Mouse (Mus musculus) liver, embryonic 14.5 days (tissue): ENCODE results near the gene Casp3.

Experiments used
- CTCF ChIP-seq: IDR thresholded peaks from 2 replicates; pipeline ENCODE4 v1.5.1; 2016; ENCODE audit warnings: antibody characterized with exemption, low read depth, control low read depth
- EP300 ChIP-seq: IDR thresholded peaks from 2 replicates; pipeline ENCODE4 v1.6.1; 2016; ENCODE audit warnings: antibody characterized with exemption, low read depth

- TF ChIP-seq EP300 (no peak), CTCF (no peak)
Measured at GRCm38 (mm10) chr8:46641272-46641671, 24.2 kb downstream of the Casp3 start.
